Mouse (Mus musculus): ENCODE results near the gene Gm3127.
"Not testable (repeated sequence)": the region's sequence is repeated elsewhere in the genome, so short reads cannot be mapped to it uniquely, and the experiment has no call there.

The Gm3127 gene

DNA sequence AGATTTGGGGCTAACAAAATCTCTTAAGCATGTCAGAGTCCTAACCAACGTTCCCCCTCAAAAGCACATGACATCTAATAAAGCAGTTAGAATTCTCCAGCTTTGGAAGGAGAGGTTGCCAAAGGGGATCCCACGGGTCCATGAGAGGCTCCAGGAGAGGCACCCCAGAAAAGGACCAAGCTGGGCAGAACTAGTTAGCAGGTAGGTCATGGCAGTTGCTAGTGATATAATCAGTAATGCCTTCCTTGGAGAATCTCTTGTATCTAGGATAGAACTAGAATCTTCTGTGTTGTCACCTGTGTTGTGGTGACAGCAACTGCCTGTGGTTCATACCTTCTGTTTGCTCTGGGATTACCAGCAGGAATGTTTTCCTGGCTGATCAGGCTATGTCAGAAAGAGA, at the start of gene Gm3127:
Gene Gm3127, plus strand, starts transcription at position 301 of the 400 bp plus-strand sequence.
- not testable (repeated sequence) for DNase-seq (ENCODE audit: low read depth, low spot score)

DNA sequence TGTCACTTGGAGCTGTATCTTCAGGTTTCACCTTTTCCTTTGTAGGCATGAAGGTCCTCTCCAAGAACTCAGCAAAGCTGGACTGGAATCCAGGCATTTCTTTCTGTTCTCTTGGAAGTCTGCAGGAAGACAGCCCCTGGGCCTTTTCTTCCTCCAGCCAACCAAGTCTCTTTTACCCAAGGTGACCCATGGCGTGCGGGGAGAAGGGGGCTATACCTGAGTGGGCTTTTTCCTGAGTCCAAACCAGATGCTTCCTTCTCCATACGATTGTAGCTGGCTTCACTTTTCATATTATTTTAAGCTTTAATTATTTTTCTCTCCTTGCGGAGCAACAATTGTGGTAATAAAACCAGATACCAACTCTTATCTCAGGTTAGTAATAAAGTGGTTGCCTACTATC, 23.2 kb upstream of the Gm3127 start:
- DNase-seq (ENCODE audit: low read depth, low spot score): not testable (repeated sequence)

DNA sequence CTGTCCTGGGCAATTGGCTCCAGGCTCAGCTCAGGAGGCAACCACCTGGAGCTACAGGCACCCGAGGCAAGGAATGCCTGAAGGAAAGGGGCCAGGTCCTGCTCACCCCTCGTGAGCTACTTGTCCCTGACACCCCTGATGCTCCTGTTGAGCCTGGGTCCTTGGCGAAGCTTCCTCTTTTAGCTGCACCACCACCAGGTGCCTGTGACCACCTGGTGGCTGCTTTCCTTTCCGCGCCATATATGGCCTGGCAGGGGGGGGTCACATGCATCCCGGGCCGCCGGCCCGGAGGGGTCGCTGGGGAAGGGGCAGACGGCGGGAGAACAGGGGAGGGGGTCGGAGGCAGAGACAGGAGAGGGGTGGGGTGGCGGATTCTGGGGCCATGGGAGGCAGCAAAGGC, 17.2 kb downstream of the Gm3127 start:
- DNase-seq (ENCODE audit: low read depth, low spot score): not testable (repeated sequence)

DNA sequence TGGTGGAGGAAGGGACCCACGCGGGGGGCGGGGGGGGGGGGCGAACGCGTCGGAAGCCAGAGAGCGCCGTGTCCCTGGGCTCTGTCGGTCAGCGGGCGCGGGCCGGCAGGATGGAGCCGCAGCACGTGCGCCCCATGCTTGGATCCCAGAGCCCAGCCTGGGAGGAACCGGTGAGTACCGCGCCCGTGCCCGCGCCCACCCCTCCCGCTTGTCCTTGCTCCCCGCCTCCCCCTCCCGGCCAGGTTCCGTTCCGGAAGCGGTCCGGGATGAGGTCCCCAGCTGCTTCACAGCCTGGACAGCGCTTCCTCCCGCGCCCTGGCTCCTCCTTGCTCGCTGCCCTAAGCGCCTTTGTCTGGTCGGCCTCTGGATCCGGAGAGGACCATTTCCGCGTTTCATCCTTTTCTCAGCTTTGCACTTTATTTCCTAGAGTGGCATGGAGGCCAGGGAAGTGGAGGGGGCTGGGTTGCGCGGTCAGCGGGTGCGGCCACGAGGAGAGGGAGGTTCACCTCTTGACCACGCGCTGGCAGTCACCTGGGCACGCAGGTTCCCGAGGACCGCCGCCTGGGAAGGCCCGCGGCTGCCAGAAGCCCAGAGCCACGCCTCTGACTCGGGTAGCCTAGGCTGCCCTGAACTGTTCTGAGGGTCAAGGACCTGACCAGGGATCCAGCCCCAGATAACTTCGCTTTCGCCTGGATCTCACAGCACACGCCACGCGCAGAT, 17.8 kb downstream of the Gm3127 start, which contains the start of gene Gm2974:
Gene Gm2974, plus strand, starts transcription at position 86 of the 720 bp plus-strand sequence.
- peak; percentile 17 for DNase-seq (ENCODE audit: low read depth, low spot score)

DNA sequence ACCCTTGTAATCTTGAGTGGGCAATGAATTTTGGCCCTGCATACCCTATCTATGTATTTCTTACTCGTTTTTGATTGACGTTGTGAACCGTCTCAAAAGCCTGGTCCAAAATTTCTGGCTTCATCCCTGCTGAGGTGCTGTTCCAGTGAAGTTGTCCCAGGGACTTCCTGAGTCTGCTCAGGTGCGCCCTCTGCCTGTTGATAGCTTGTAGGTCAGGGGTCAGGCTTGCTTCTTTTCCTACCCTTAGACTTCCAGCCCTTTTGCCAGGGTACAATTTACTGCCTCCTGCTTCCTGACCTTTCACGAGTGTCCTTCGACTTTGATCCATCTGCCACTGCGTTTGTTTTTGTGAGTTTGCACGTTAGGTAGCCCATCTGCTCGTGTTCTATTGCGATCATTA, 18.5 kb downstream of the Gm3127 start:
- not testable (repeated sequence) for DNase-seq (ENCODE audit: low read depth, low spot score)
